Mouse (Mus musculus) cortical plate, adult 2 months (tissue): Measurements from ENCODE around the gene Plbd2. TPM values are rescaled to one million over a fixed set of nuclear protein-coding genes. Genes with fewer than 3 reads are reported as not detected.

Source experiments
- H3K27ac ChIP-seq: fragments of 200-500 bp; 2 replicates; pipeline ENCODE4 v1.5.1; 2012; ENCODE audit warnings: low read length, control low read depth, inconsistent platforms; ENCODE audit not compliant: insufficient read depth
- H3K4me1 ChIP-seq: fragments of 200-500 bp; 2 replicates; pipeline ENCODE4 v1.6.1; 2011; ENCODE audit warnings: low read length; ENCODE audit not compliant: control insufficient read depth, insufficient read depth
- H3K4me3 ChIP-seq: fragments of 200-500 bp; 2 replicates; pipeline ENCODE4 v1.5.1; 2011; ENCODE audit warnings: mild to moderate bottlenecking, low read length, control low read depth; ENCODE audit not compliant: insufficient read depth
- CTCF ChIP-seq: fragments of 200-500 bp; IDR thresholded peaks from 2 replicates; pipeline ENCODE4 v1.5.1; 2011; ENCODE audit warnings: mild to moderate bottlenecking, control low read depth, low read length; ENCODE audit not compliant: insufficient read depth; ENCODE audit errors: extremely low read depth
- POLR2A ChIP-seq: fragments of 200-500 bp; IDR thresholded peaks from 2 replicates; pipeline ENCODE4 v1.6.1; 2011; ENCODE audit warnings: mild to moderate bottlenecking, low read length, control low read depth; ENCODE audit not compliant: insufficient read depth; ENCODE audit errors: extremely low read depth
- polyA plus RNA-seq: library from polyadenylated mRNA; depleted of rRNA; stranded (reverse); fragments of >200 nt; gene quantifications from 2 replicates; pipeline ENCODE4 v1.2.3, GENCODE M21; 2012

Gene Plbd2
- polyA plus RNA-seq, 1 experiment: 53.3 TPM

GRCm38 (mm10) chr5:120481205-120481604 lies 22.2 kb downstream of the Plbd2 start:
- Histone ChIP-seq H3K4me3 (no peak overlapping the region), H3K4me1 (no peaks in the 10 kb centered on the region), H3K27ac (no peak overlapping the region)
- no peak for TF ChIP-seq CTCF
- TF ChIP-seq POLR2A: no peak

GRCm38 (mm10) chr5:120479538-120479937 lies 23.9 kb downstream of the Plbd2 start:
- Histone ChIP-seq H3K4me3 (no peak overlapping the region), H3K4me1 (no peaks in the 10 kb centered on the region), H3K27ac (no peak overlapping the region)
- no peak for TF ChIP-seq POLR2A
- TF ChIP-seq CTCF: no peak

GRCm38 (mm10) chr5:120477993-120478392 lies 25.4 kb downstream of the Plbd2 start:
- TF ChIP-seq CTCF: no peak
- no peak for TF ChIP-seq POLR2A
- Histone ChIP-seq H3K4me3 (no peak overlapping the region), H3K27ac (no peak overlapping the region), H3K4me1 (no peaks in the 10 kb centered on the region)

- no peak within 1 kb of the TSS for H3K27ac ChIP-seq
- no peaks in the 10 kb centered on the region for H3K4me1 ChIP-seq
- no peak within 1 kb of the TSS for H3K4me3 ChIP-seq
- TF ChIP-seq CTCF: no peak
- TF ChIP-seq POLR2A: no peak
Observed at GRCm38 (mm10) chr5:120476296-120476695, 27.1 kb downstream of the Plbd2 start, which contains the start of gene Sds. Sds (plus strand) TSS chr5:120476526.

- no peak for TF ChIP-seq POLR2A
- no peak for TF ChIP-seq CTCF
- H3K27ac ChIP-seq: no peak overlapping the region
Observed at GRCm38 (mm10) chr5:120475861-120476260, 27.6 kb downstream of the Plbd2 start.

GRCm38 (mm10) chr5:120473361-120473760 lies 30.1 kb downstream of the Plbd2 start:
- H3K4me3 ChIP-seq: no peak overlapping the region
- TF ChIP-seq CTCF (no peak), POLR2A (no peak)
- no peak overlapping the region for H3K27ac ChIP-seq
- H3K4me1 ChIP-seq: no peaks in the 10 kb centered on the region

More at GRCm38 (mm10) chr5:120475861-120476260, 27.6 kb downstream of the Plbd2 start:
- Histone ChIP-seq H3K4me1 (no peaks in the 10 kb centered on the region), H3K4me3 (no peak overlapping the region)

GRCm38 (mm10) chr5:120472770-120473169 lies 30.7 kb downstream of the Plbd2 start, which contains the start of gene Sdsl:
Sdsl (minus strand) TSS chr5:120472810.
- H3K4me1 ChIP-seq: no peaks in the 10 kb centered on the region
- no peak within 1 kb of the TSS for H3K4me3 ChIP-seq
- no peak for TF ChIP-seq POLR2A
- no peak for TF ChIP-seq CTCF
- no peak within 1 kb of the TSS for H3K27ac ChIP-seq

GRCm38 (mm10) chr5:120471538-120471937 lies 31.9 kb downstream of the Plbd2 start:
- Histone ChIP-seq H3K27ac (no peak overlapping the region), H3K4me3 (no peak overlapping the region), H3K4me1 (no peaks in the 10 kb centered on the region)
- TF ChIP-seq POLR2A: no peak

- Histone ChIP-seq H3K27ac (no peak overlapping the region), H3K4me1 (no peaks in the 10 kb centered on the region), H3K4me3 (no peak overlapping the region)
- TF ChIP-seq CTCF (no peak), POLR2A (no peak)
Observed at GRCm38 (mm10) chr5:120468830-120469229, 34.6 kb downstream of the Plbd2 start.

GRCm38 (mm10) chr5:120468336-120468735 lies 35.1 kb downstream of the Plbd2 start:
- Histone ChIP-seq H3K4me1 (no peaks in the 10 kb centered on the region), H3K4me3 (no peak overlapping the region), H3K27ac (no peak overlapping the region)
- TF ChIP-seq POLR2A: no peak
- TF ChIP-seq CTCF: no peak
